Mouse (Mus musculus) testis, adult 2 months (tissue): Measurements from ENCODE around the gene Cisd3. TPM values are rescaled to one million over a fixed set of nuclear protein-coding genes. Genes with fewer than 3 reads are reported as not detected.

Experiments used
- H3K27ac ChIP-seq: fragments of 200-500 bp; 2 replicates; pipeline ENCODE4 v1.5.1; 2012; ENCODE audit warnings: low read depth, low read length; ENCODE audit not compliant: control insufficient read depth, insufficient read depth
- H3K27me3 ChIP-seq: fragments of 200-500 bp; 2 replicates; pipeline ENCODE4 v1.6.1; 2012; ENCODE audit warnings: mild to moderate bottlenecking, low read length, moderate library complexity; ENCODE audit not compliant: control insufficient read depth, insufficient read depth
- H3K36me3 ChIP-seq: fragments of 200-500 bp; 2 replicates; pipeline ENCODE4 v1.6.1; 2012; ENCODE audit warnings: mild to moderate bottlenecking, low read length; ENCODE audit not compliant: control insufficient read depth, insufficient read depth
- H3K4me1 ChIP-seq: fragments of 200-500 bp; 2 replicates; pipeline ENCODE4 v1.6.1; 2012; ENCODE audit warnings: low read length; ENCODE audit not compliant: control insufficient read depth, insufficient read depth
- H3K4me3 ChIP-seq: fragments of 200-500 bp; 2 replicates; pipeline ENCODE4 v1.5.1; 2012; ENCODE audit warnings: low read depth, mild to moderate bottlenecking, low read length, moderate library complexity, mixed read lengths; ENCODE audit not compliant: control insufficient read depth
- CTCF ChIP-seq: fragments of 200-500 bp; IDR thresholded peaks from 2 replicates; pipeline ENCODE4 v1.5.1; 2012; ENCODE audit warnings: low read depth, mild to moderate bottlenecking, inconsistent platforms, low read length, moderate library complexity; ENCODE audit not compliant: control insufficient read depth, insufficient read depth, insufficient replicate concordance
- POLR2A ChIP-seq: fragments of 200-500 bp; IDR thresholded peaks from 2 replicates; pipeline ENCODE4 v1.6.1; 2012; ENCODE audit warnings: low read depth, mild to moderate bottlenecking, inconsistent platforms, low read length, moderate library complexity; ENCODE audit not compliant: control insufficient read depth
- polyA plus RNA-seq: library from polyadenylated mRNA; depleted of rRNA; stranded (reverse); fragments of >200 nt; gene quantifications from 2 replicates; pipeline ENCODE4 v1.2.3, GENCODE M21; 2012

The Cisd3 gene
- polyA plus RNA-seq, 1 experiment: 17.6 TPM

DNA sequence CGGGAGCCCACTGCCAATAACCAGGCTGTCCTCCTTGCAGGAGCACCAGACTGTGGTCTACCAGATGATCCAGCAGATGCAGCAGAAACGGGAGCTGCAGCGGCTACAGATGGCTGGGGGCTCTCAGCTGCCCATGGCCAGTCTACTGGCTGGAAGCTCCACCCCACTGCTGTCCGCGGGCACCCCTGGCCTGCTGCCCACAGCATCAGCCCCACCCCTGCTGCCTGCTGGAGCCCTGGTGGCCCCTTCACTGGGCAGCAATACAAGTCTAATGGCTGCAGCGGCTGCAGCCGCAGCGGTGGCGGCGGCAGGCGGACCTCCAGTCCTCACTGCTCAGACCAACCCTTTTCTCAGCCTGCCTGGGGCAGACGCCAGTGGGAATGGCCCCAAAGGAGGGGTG, 5.2 kb upstream of the Cisd3 start:
- Histone ChIP-seq H3K4me3 (no peak overlapping the region), H3K36me3 (no peaks in the 10 kb centered on the region), H3K4me1 (peaks cover 4% of the 10 kb centered on the region), H3K27ac (no peak overlapping the region), H3K27me3 (no peaks in the 10 kb centered on the region)
- TF ChIP-seq CTCF (no peak), POLR2A (no peak)

DNA sequence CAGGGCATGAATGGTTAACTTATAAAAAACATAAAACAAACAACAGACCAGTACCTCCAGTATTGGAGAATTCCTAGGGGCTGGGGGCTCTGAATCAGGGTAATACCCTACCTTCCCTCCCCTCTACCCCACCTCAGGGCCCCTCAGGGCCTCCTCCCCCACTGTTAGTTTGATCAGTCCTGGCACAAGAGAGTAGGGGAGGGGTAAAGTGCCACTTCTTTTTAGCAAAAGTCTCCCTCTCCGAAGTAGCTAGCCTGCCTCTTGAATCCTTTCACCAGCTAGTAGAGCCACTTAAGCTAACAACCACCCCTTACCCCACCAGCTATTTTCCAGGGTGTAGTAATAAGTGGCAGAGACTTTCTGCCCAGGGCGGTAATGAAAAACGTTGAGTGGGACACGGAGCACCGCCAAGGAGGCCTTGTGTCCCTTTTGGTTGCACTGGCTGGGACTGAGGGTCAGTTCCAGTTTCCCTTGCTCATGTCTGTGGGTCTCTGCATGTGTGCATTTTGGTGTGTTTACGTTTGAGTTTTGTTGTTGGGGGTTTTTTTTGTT, 3.0 kb upstream of the Cisd3 start:
- H3K36me3 ChIP-seq: no peaks in the 10 kb centered on the region

GRCm38 (mm10) chr11:97684063-97684680, 1.5 kb upstream of the Cisd3 start:
- H3K27ac ChIP-seq: no peak overlapping the region
- H3K36me3 ChIP-seq: no peaks in the 10 kb centered on the region
- H3K4me1 ChIP-seq: peaks cover 14% of the 10 kb centered on the region
- no peaks in the 10 kb centered on the region for H3K27me3 ChIP-seq
- 0 out of 2 replicates have a peak, but pooled peaks have one; percentile 7 for TF ChIP-seq POLR2A
- no peak for TF ChIP-seq CTCF
- H3K4me3 ChIP-seq: no peak overlapping the region

More for the DNA sequence above, 3.0 kb upstream of the Cisd3 start:
- Histone ChIP-seq H3K4me3 (no peak overlapping the region), H3K27me3 (no peaks in the 10 kb centered on the region), H3K27ac (no peak overlapping the region), H3K4me1 (peaks cover 14% of the 10 kb centered on the region)
- TF ChIP-seq POLR2A (no peak), CTCF (no peak)

- TF ChIP-seq CTCF: no peak
- no peak for TF ChIP-seq POLR2A
- H3K4me3 ChIP-seq: no peak overlapping the region
- H3K27me3 ChIP-seq: no peaks in the 10 kb centered on the region
- H3K27ac ChIP-seq: no peak overlapping the region
- peaks cover 14% of the 10 kb centered on the region for H3K4me1 ChIP-seq
- H3K36me3 ChIP-seq: no peaks in the 10 kb centered on the region
These were observed 860 bp upstream of the Cisd3 start for GRCm38 (mm10) chr11:97684766-97685165.

GRCm38 (mm10) chr11:97686322-97686908, 789 bp downstream of the Cisd3 start:
- Histone ChIP-seq H3K4me1 (peaks cover 18% of the 10 kb centered on the region), H3K4me3 (peak overlapping the region; percentile 53), H3K27ac (peak overlapping the region; percentile 20; the same call in 1 of the 2 replicates), H3K36me3 (no peaks in the 10 kb centered on the region), H3K27me3 (no peaks in the 10 kb centered on the region)
- TF ChIP-seq POLR2A (no peak), CTCF (no peak)

GRCm38 (mm10) chr11:97687061-97687460, 1.4 kb downstream of the Cisd3 start:
- no peak for TF ChIP-seq POLR2A
- no peak for TF ChIP-seq CTCF
- Histone ChIP-seq H3K4me1 (peaks cover 18% of the 10 kb centered on the region), H3K27ac (no peak overlapping the region), H3K36me3 (no peaks in the 10 kb centered on the region), H3K4me3 (no peak overlapping the region), H3K27me3 (no peaks in the 10 kb centered on the region)

DNA sequence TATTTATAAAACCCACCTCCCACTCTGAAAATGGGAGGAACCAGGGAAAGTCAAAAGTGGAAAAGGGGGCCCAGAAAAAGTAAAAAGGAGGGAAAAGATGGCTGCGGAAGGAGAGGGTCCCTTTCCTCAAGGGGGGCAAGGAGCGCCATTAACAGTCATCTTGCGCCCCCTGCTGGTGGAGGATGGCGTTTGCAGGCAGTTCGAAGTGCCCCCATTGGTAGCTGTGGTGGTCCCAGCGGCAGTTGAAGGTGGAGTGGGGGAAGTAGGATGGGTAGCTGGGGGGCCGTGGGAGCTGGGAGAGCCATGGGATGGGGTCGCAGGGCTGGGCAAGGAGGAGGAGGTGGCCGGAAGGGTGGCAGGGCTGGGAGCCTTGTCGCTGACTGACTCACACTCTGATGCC, 4.2 kb downstream of the Cisd3 start:
- H3K4me3 ChIP-seq: no peak overlapping the region
- no peak overlapping the region for H3K27ac ChIP-seq
- H3K36me3 ChIP-seq: no peaks in the 10 kb centered on the region
- peaks cover 17% of the 10 kb centered on the region for H3K4me1 ChIP-seq
- TF ChIP-seq CTCF: peak; percentile 94
- TF ChIP-seq POLR2A: no peak
- no peaks in the 10 kb centered on the region for H3K27me3 ChIP-seq
